Mouse (Mus musculus): Measurements from ENCODE around the gene Sntg2.

DNA sequence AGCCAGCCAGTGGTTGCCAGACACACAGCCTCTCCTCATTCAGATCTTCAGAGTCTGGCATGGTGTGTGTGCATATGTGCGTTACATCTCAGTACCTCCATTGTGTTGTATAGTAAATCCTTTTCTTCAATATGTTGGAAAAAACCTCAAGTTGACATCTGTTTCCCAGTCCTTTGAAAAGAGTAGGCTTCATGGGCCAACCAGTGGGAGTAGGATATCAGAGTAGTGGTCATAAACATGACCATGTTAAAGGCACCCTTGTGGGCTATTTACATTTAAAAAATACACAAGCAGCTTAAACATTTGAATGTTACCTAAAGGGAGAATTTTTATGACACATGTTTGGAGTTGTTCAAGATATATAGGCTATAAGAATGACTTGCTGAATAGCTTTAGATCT, 170.4 kb downstream of the Sntg2 start:
- TF ChIP-seq POLR2A (IDR thresholded peaks at IDR 0.05; ENCODE audit: low read depth, low read length) (no peak), CTCF (IDR thresholded peaks at IDR 0.05; ENCODE audit: borderline replicate concordance, insufficient read depth, low read length) (no peak)

Measured in embryonic fibroblast, embryonic 13.5 days (primary cell).